Mouse (Mus musculus) ES-Bruce4 (cell line): ENCODE data around the gene Setd4. TPM values are rescaled to one million over a fixed set of nuclear protein-coding genes. Genes with fewer than 3 reads are reported as not detected.
A peak's percentile ranks its signal among the peaks of the same experiment; 100 is the strongest.

Experiments
- H3K27ac ChIP-seq: 2 replicates; pipeline ENCODE4 v1.5.1; 2012; ENCODE audit warnings: low read length, inconsistent platforms; ENCODE audit not compliant: insufficient read depth
- H3K27me3 ChIP-seq: 2 replicates; pipeline ENCODE4 v1.6.1; 2012; ENCODE audit warnings: mild to moderate bottlenecking, low read length, inconsistent platforms; ENCODE audit not compliant: control insufficient read depth, poor library complexity, insufficient read depth, severe bottlenecking
- H3K36me3 ChIP-seq: 2 replicates; pipeline ENCODE4 v1.6.1; 2012; ENCODE audit warnings: inconsistent platforms, mild to moderate bottlenecking, low read length, moderate library complexity; ENCODE audit not compliant: control insufficient read depth, poor library complexity, insufficient read depth, severe bottlenecking
- H3K4me1 ChIP-seq: one replicate; pipeline ENCODE4 v1.8.1; 2011; ENCODE audit warnings: low read length; ENCODE audit not compliant: control insufficient read depth, insufficient read depth
- H3K4me3 ChIP-seq: 2 replicates; pipeline ENCODE4 v1.5.1; 2011; ENCODE audit warnings: low read depth, mild to moderate bottlenecking, low read length
- H3K9ac ChIP-seq: 2 replicates; pipeline ENCODE4 v1.6.1; 2012; ENCODE audit warnings: low read depth, mild to moderate bottlenecking, inconsistent platforms; ENCODE audit not compliant: poor library complexity, severe bottlenecking
- H3K9me3 ChIP-seq: replicated peaks from 2 replicates; pipeline ENCODE4 v1.6.1; 2012; ENCODE audit warnings: mild to moderate bottlenecking, low read length, inconsistent platforms; ENCODE audit not compliant: control insufficient read depth, poor library complexity, insufficient read depth, severe bottlenecking
- CTCF ChIP-seq: IDR thresholded peaks from one replicate; pipeline ENCODE4 v1.8.1; 2011; ENCODE audit warnings: low read depth, low read length
- EP300 ChIP-seq: IDR thresholded peaks from 2 replicates; pipeline ENCODE4 v1.6.1; 2011; ENCODE audit warnings: low read depth, low read length; ENCODE audit not compliant: insufficient read depth
- POLR2A ChIP-seq: IDR thresholded peaks from one replicate; pipeline ENCODE4 v1.8.1; 2011; ENCODE audit warnings: low read length; ENCODE audit not compliant: insufficient read depth
- polyA plus RNA-seq: library from polyadenylated mRNA; stranded (reverse); fragments of >200 nt; gene quantifications from 2 replicates; pipeline ENCODE4 v1.2.4, GENCODE M21; 2011; ENCODE audit warnings: low read depth; ENCODE audit not compliant: missing spikeins, insufficient read depth, insufficient read length

Setd4 gene
- 18.8 and 19.5 TPM in 2 replicates for polyA plus RNA-seq

DNA sequence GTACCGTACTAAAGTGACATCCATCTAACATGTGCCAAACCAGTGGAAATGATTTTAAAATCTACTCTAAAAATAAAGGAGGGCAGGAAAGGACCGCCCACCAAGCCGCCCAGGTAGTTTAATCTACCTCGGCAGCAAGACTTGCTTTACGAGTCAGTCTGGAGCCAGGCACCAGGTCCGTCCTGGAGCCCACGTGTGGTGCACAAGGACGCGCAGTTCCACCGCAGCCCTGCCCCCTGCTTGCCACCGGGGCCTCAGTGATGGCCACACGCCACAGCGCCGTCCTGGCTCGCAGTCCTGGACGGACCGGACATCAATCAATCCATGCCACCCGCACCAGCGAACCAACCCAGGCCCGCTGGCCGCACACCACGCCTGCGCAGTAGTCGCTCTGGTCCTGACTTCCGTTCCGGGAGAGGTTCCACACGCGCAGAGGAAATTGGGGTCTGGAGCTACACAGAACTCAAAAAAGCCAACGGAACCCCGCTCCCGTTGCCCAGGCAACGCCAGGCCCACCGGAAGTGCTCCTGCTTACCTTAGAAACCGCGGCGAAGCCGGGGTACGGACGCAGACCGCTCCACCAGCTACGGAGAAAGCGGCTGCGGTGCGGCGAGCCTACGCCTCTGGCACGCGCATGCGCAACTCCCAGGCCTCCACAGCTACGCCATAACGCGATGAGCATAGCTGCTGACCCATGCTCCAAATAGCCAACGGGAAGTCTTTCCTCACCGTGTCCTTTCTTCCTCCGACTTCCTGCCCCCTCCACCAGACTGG lies at the start of gene Setd4:
TSS of gene Setd4 (minus strand) at position 625 of the 774 bp plus-strand sequence.
- peak within 1 kb of the TSS; percentile 47 for H3K27ac ChIP-seq
- no peaks in the 10 kb centered on the region for H3K4me1 ChIP-seq
- H3K9ac ChIP-seq = peak within 1 kb of the TSS; percentile 28
- 0 out of 2 replicates have a peak, but pooled peaks cover 3% of the 10 kb centered on the region for H3K36me3 ChIP-seq
- no peaks in the 10 kb centered on the region for H3K9me3 ChIP-seq
- H3K4me3 ChIP-seq = peak within 1 kb of the TSS; percentile 79
- no peak for TF ChIP-seq EP300
- TF ChIP-seq CTCF = no peak
- peak; percentile 72 for TF ChIP-seq POLR2A
- no peaks in the 10 kb centered on the region for H3K27me3 ChIP-seq

DNA sequence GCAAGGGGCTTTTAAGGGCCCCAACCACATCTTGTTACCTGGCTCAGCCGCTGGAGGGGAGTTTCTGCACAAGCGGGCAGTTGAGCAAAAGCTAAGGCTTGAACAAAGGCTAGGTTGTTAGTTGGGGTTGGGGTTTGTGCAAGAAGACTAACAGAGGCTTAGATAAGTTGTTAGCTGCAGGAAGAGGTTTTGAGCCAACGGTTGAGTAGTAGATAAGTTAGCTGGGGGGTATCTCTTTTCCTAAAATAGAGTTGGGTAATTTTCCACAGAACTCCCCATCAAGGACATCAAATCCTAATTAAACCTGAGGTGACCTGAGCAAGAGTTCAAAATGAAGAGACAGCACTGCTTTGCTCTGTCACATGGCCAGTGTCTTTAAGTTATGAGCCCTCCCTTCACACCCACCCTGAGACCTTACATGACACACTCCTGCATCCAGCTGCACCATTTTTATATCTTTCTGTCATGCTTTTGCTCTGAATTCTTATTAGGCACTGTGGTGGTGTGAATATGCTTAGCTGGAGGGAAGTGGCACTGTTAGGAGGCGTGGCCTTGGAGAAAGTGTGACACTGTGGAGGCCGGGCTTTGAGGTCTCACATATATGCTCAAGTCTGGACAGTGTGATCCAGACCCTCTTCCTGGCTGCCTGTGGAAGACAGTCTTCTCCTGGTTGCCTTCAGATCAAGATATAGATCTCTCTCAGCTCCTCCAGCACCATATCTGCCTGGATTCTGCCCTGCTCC lies 44.7 kb upstream of the Setd4 start:
- no peaks in the 10 kb centered on the region for H3K36me3 ChIP-seq
- H3K27me3 ChIP-seq = no peaks in the 10 kb centered on the region
- H3K27ac ChIP-seq = no peak overlapping the region
- no peak overlapping the region for H3K9ac ChIP-seq
- H3K4me1 ChIP-seq = no peaks in the 10 kb centered on the region
- no peaks in the 10 kb centered on the region for H3K9me3 ChIP-seq
- no peak overlapping the region for H3K4me3 ChIP-seq
- no peak for TF ChIP-seq CTCF
- TF ChIP-seq EP300 = no peak
- TF ChIP-seq POLR2A = no peak

- Histone ChIP-seq H3K4me1 (no peaks in the 10 kb centered on the region), H3K27ac (no peak overlapping the region), H3K9me3 (no peaks in the 10 kb centered on the region), H3K36me3 (no peaks in the 10 kb centered on the region), H3K9ac (no peak overlapping the region), H3K27me3 (no peaks in the 10 kb centered on the region), H3K4me3 (no peak overlapping the region)
- TF ChIP-seq EP300 (no peak), POLR2A (no peak), CTCF (no peak)
Observed at GRCm38 (mm10) chr16:93644006-93644405, 40.1 kb upstream of the Setd4 start.

DNA sequence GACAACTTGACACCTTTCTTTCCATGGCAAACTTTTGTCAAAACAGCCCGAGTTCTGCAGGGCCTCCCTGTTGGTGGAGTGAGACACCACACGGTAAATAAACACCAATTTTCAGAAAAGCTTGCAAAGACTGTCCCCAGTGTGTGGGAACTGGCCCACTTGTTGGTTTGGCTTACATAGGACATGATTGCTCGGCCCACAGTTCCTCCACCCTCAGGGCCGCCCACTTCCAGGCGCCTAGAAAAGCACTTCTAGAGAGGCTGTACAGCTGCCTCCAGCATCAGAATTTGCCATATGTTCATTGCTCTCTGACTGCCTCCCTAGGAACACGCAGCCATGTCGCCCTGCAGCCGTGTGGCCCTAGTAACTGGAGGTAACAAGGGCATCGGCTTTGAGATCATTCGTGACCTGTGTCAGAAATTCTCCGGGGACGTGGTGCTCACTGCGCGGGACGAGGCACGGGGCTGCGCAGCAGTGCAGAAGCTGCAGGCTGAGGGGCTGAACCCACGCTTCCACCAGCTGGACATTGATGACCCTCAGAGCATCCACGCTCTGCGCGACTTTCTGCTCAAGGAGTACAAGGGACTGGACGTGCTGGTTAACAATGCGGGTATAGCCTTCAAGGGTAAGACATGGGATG lies 24.0 kb upstream of the Setd4 start, which contains the start of gene Gm5678:
TSS of gene Gm5678 (plus strand) at position 337 of the 640 bp plus-strand sequence.
- Histone ChIP-seq H3K27ac (no peak within 1 kb of the TSS), H3K9me3 (no peaks in the 10 kb centered on the region), H3K36me3 (no peaks in the 10 kb centered on the region), H3K27me3 (no peaks in the 10 kb centered on the region), H3K4me1 (no peaks in the 10 kb centered on the region), H3K9ac (no peak within 1 kb of the TSS), H3K4me3 (no peak within 1 kb of the TSS)
- no peak for TF ChIP-seq POLR2A
- TF ChIP-seq CTCF = no peak
- no peak for TF ChIP-seq EP300

DNA sequence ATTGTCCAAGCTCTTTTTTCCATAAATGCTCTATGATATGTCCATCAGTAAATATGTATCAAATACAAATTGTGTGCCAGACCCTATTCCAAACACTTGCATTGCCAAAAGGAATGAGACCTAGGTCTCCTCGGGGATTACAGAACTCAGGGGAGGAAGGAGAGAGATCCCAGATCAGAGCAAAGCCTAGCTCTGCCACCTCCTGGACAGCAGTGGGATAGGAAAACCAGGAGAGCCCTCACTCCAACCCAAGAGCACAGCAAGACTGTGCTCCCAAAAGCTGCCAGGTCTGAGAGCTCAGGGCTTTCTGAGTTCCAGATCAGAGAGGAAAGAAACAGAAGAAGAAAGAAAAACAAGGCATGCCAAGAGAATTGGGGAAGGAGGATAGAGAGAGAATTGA lies 22.9 kb upstream of the Setd4 start:
- H3K27ac ChIP-seq = no peak overlapping the region
- H3K9me3 ChIP-seq = no peaks in the 10 kb centered on the region
- no peaks in the 10 kb centered on the region for H3K36me3 ChIP-seq
- no peaks in the 10 kb centered on the region for H3K27me3 ChIP-seq
- no peak overlapping the region for H3K4me3 ChIP-seq
- no peaks in the 10 kb centered on the region for H3K4me1 ChIP-seq
- H3K9ac ChIP-seq = no peak overlapping the region
- TF ChIP-seq CTCF (peak; percentile 37), POLR2A (no peak), EP300 (no peak)
